Mouse (Mus musculus): Measurements from ENCODE around the gene Atp4a. TPM values are rescaled to one million over a fixed set of nuclear protein-coding genes. Genes with fewer than 3 reads are reported as not detected.
A peak's percentile ranks its signal among the peaks of the same experiment; 100 is the strongest.

Gene Atp4a
- total and polyA plus RNA-seq, 3 experiments = 0.10 to 0.32 TPM; not detected in 1

DNA sequence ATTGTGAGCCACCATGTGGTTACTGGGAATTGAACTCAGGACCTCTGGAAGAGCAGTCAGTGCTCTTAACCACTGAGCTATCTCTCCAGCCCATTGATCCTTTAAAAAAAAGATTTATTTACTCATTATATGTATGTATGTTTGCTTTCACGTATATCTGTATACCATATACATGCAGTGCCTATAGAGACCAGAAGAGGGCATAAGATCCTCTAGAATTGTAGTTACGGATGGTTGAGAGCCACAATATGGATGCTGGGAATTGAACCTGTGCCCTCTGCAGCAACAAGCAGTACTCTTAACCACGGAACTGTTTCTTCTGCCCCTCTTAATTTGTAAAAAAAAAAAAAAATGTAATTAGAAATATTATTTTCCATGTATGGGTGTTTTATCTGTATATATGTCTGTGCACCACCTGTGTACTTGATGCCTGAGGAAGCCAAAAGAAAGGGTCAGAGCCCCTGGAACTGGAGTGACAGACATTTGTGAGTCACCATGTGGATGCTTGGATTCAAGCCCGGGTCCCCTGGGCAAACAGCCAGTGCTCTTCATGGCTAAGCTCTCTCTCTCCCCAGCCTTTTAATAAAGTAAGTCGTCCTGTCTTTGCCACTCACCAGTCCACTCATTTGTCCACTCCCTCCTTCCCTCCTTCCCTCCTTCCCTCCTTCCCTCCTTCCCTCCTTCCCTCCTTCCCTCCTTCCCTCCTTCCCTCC lies 33.6 kb upstream of the Atp4a start:
- no peaks in the 10 kb centered on the region for H3K27me3 ChIP-seq (ENCODE audit: control insufficient read depth, insufficient read depth, low read length)
- no peaks in the 10 kb centered on the region for H3K36me3 ChIP-seq (ENCODE audit: control insufficient read depth, insufficient read depth, low read length)

DNA sequence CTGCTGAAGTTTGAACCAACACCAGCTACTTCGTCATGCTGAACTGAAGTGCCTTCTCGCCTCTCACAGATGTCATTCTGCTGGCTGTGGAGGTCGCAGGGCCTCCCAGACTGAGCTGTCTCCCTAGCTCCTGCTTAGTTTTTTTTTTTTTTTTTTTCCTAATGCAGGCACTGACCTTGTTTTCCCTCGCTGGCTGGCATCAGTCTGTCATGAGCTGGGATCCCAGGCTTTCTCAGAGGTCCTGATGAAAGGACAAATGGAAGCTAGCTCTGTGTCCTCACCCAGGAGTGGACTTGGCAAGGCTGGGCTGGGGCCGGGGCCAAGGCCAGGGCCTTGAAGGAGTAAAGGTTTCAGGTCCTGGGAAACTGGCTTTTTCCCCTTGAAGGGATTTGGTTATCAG lies 30.1 kb upstream of the Atp4a start:
- H3K4me1 ChIP-seq (ENCODE audit: control insufficient read depth, insufficient read depth, low read length) = no peaks in the 10 kb centered on the region
- H3K4me3 ChIP-seq = no peak overlapping the region
- no peak for TF ChIP-seq POLR2A (IDR thresholded peaks at IDR 0.05; ENCODE audit: insufficient read depth, low read depth, low read length)
- TF ChIP-seq CTCF (IDR thresholded peaks at IDR 0.05) = no peak
- TF ChIP-seq EP300 (IDR thresholded peaks at IDR 0.05; ENCODE audit: insufficient read depth, low read depth, low read length) = 0 out of 2 replicates have a peak, but pooled peaks have one; percentile 16
- intact Hi-C loops (cut with DNase I) = no loop called here
- H3K27me3 ChIP-seq (ENCODE audit: control insufficient read depth, insufficient read depth, low read length) = no peaks in the 10 kb centered on the region
- no peaks in the 10 kb centered on the region for H3K79me2 ChIP-seq (replicated peaks; ENCODE audit: control insufficient read depth, insufficient read depth, low read length)
- H3K36me3 ChIP-seq (ENCODE audit: control insufficient read depth, insufficient read depth, low read length) = no peaks in the 10 kb centered on the region
- WGBS = 40% methylated on average over 5 of the region's 5 CpGs
- H3K9ac ChIP-seq (ENCODE audit: low read depth, low read length) = no peak overlapping the region
- peak overlapping the region; percentile 71 for H3K27ac ChIP-seq
- DNase-seq = peak; percentile 54 to 61

More for the DNA sequence above, 33.6 kb upstream of the Atp4a start:
- TF ChIP-seq POLR2A (IDR thresholded peaks at IDR 0.05; ENCODE audit: insufficient read depth, low read depth, low read length) (no peak), CTCF (IDR thresholded peaks at IDR 0.05) (peak; percentile 29; the same call in 1 of the 2 replicates)
- Histone ChIP-seq H3K27ac (no peak overlapping the region), H3K4me3 (no peak overlapping the region), H3K9ac (ENCODE audit: low read depth, low read length) (no peak overlapping the region), H3K79me2 (replicated peaks; ENCODE audit: control insufficient read depth, insufficient read depth, low read length) (no peaks in the 10 kb centered on the region), H3K4me1 (ENCODE audit: control insufficient read depth, insufficient read depth, low read length) (no peaks in the 10 kb centered on the region)
- 42% methylated on average over 5 of the region's 5 CpGs for WGBS
- peak; percentile 73 to 74 for DNase-seq
- intact Hi-C loops (cut with DNase I) = no loop called here

DNA sequence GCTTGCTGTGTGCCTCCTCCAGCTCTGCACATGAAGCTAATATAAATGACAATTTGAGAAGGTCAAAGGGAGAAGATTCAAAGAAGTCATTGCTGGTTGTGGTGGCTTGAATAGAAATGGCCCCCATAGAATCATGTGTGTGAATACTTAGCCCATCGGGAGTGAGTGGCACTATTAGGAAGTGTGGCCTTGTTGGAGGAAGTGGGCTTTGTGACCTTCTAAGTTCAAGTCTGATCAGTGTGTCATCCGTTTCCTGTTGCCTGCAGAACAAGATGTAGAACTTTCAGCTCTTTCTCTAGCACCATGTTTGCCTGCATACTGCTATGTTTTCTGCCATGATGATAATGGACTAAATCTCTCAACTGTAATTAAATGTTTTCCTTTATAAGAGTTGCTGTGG lies 28.6 kb upstream of the Atp4a start:
- WGBS = 55% methylated on average over 2 of the region's 2 CpGs
- no peak overlapping the region for H3K27ac ChIP-seq
- intact Hi-C loops (cut with DNase I) = no loop called here

DNA sequence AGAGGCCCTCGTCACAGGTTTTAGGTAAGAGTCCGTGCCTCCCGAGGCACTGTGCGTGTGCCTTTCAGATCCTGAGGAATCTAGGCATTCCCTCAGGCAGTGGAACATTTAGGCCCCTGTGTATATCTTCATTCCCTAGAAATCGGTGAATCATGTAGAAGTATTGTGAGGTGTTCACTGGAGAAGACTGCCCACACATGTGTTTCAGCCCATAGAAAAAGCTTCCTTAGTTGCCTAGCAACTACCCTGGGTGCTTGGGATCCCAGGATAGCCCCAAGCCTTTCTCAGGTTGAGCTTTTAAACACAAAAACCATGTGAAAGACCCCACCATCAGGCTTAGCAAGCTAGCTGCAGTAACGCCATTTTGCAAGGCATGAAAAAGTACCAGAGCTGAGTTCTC lies 23.7 kb upstream of the Atp4a start:
- TF ChIP-seq CTCF (IDR thresholded peaks at IDR 0.05) = no peak
- H3K4me3 ChIP-seq = no peak overlapping the region
- no peaks in the 10 kb centered on the region for H3K27me3 ChIP-seq (ENCODE audit: control insufficient read depth, insufficient read depth, low read length)
- H3K9ac ChIP-seq (ENCODE audit: low read depth, low read length) = no peak overlapping the region
- WGBS = 91% methylated on average over 6 of the region's 6 CpGs
- no peak overlapping the region for H3K27ac ChIP-seq
- no peaks in the 10 kb centered on the region for H3K4me1 ChIP-seq (ENCODE audit: control insufficient read depth, insufficient read depth, low read length)
- H3K36me3 ChIP-seq (ENCODE audit: control insufficient read depth, insufficient read depth, low read length) = no peaks in the 10 kb centered on the region
- no peaks in the 10 kb centered on the region for H3K79me2 ChIP-seq (replicated peaks; ENCODE audit: control insufficient read depth, insufficient read depth, low read length)
- intact Hi-C loops (cut with DNase I) = no loop called here
- DNase-seq = no peak

More for the DNA sequence above, 28.6 kb upstream of the Atp4a start:
- H3K9ac ChIP-seq (ENCODE audit: low read depth, low read length) = no peak overlapping the region
- no peaks in the 10 kb centered on the region for H3K36me3 ChIP-seq (ENCODE audit: control insufficient read depth, insufficient read depth, low read length)
- H3K4me1 ChIP-seq (ENCODE audit: control insufficient read depth, insufficient read depth, low read length) = no peaks in the 10 kb centered on the region
- no peaks in the 10 kb centered on the region for H3K79me2 ChIP-seq (replicated peaks; ENCODE audit: control insufficient read depth, insufficient read depth, low read length)
- no peak overlapping the region for H3K4me3 ChIP-seq
- DNase-seq = no peak
- TF ChIP-seq EP300 (IDR thresholded peaks at IDR 0.05; ENCODE audit: insufficient read depth, low read depth, low read length) = no peak
- no peak for TF ChIP-seq POLR2A (IDR thresholded peaks at IDR 0.05; ENCODE audit: insufficient read depth, low read depth, low read length)
- no peak for TF ChIP-seq CTCF (IDR thresholded peaks at IDR 0.05)
- no peaks in the 10 kb centered on the region for H3K27me3 ChIP-seq (ENCODE audit: control insufficient read depth, insufficient read depth, low read length)

DNA sequence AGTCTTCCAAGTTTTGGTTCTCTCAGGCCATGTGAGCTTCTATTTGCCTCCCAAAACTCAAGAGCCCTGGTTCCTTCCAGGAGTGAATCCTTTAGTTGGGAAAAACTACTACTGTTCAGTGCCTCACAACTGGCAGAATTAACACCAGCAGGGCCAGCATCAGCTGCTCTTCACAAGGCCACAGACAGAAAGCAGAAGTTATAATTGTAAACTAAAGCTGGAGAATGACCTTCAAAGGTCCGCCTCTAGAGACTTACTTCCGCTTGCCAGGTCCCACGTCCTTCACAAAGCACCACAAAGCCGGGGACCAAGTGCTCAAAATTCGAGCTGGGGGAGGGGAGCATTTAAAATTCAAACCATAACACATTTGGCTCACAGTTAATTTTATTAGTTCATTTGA lies 13.9 kb upstream of the Atp4a start:
- Histone ChIP-seq H3K9ac (ENCODE audit: low read depth, low read length) (no peak overlapping the region), H3K27ac (no peak overlapping the region), H3K27me3 (ENCODE audit: control insufficient read depth, insufficient read depth, low read length) (no peaks in the 10 kb centered on the region), H3K4me1 (ENCODE audit: control insufficient read depth, insufficient read depth, low read length) (no peaks in the 10 kb centered on the region; the same call in 1 of the 2 replicates), H3K4me3 (no peak overlapping the region), H3K79me2 (replicated peaks; ENCODE audit: control insufficient read depth, insufficient read depth, low read length) (no peaks in the 10 kb centered on the region), H3K36me3 (ENCODE audit: control insufficient read depth, insufficient read depth, low read length) (no peaks in the 10 kb centered on the region)
- TF ChIP-seq POLR2A (IDR thresholded peaks at IDR 0.05; ENCODE audit: insufficient read depth, low read depth, low read length) = no peak
- no peak for TF ChIP-seq CTCF (IDR thresholded peaks at IDR 0.05)
- TF ChIP-seq EP300 (IDR thresholded peaks at IDR 0.05; ENCODE audit: insufficient read depth, low read depth, low read length) = no peak
- intact Hi-C loops (cut with DNase I) = no loop called here
- no peak for DNase-seq
- WGBS = 48% methylated on average over 5 of the region's 5 CpGs

DNA sequence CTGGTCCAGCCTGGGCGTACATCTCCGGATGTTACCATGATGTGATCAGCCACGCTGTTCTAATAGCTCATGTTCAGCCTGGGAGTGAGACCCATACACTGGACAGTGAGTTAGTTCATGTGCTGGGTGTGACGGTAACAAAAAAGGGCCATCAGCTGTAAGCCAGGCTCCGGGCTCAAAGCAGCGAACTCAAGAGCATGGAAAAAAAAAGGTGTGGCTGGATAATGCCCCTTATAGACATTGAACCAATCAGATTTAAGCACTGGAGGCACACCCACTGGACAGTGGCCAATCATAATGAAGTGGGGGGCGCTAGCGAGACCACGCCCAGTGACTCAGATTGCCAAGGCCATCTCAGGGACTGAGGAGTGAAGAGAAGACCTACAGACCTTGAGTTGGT lies 13.4 kb upstream of the Atp4a start, which contains the start of gene 2200002J24Rik:
2200002J24Rik (plus strand) TSS at position 338 of the 400 bp plus-strand sequence.
- DNase-seq = no peak
- Histone ChIP-seq H3K79me2 (replicated peaks; ENCODE audit: control insufficient read depth, insufficient read depth, low read length) (no peaks in the 10 kb centered on the region), H3K4me1 (ENCODE audit: control insufficient read depth, insufficient read depth, low read length) (no peaks in the 10 kb centered on the region; the same call in 1 of the 2 replicates), H3K9ac (ENCODE audit: low read depth, low read length) (no peak within 1 kb of the TSS), H3K27me3 (ENCODE audit: control insufficient read depth, insufficient read depth, low read length) (no peaks in the 10 kb centered on the region), H3K27ac (no peak within 1 kb of the TSS), H3K4me3 (no peak within 1 kb of the TSS), H3K36me3 (ENCODE audit: control insufficient read depth, insufficient read depth, low read length) (no peaks in the 10 kb centered on the region)
- intact Hi-C loops (cut with DNase I) = no loop called here
- WGBS = 40% methylated on average over 9 of the region's 9 CpGs
- TF ChIP-seq EP300 (IDR thresholded peaks at IDR 0.05; ENCODE audit: insufficient read depth, low read depth, low read length) = no peak
- no peak for TF ChIP-seq POLR2A (IDR thresholded peaks at IDR 0.05; ENCODE audit: insufficient read depth, low read depth, low read length)
- TF ChIP-seq CTCF (IDR thresholded peaks at IDR 0.05) = no peak
